Mouse (Mus musculus) neural tube, embryonic 11.5 days (tissue): ENCODE measurements around the gene Osbpl3. TPM values are rescaled to one million over a fixed set of nuclear protein-coding genes. Genes with fewer than 3 reads are reported as not detected.

Experiments used
- ATAC-seq: fragments of 200-750 bp; cut with Nextera tagmentation; 2 replicates; pipeline ENCODE4 v1.8.0; 2017; ENCODE audit warnings: moderate number of reproducible peaks, mild to moderate bottlenecking, moderate TSS enrichment, moderate library complexity; ENCODE audit not compliant: insufficient read depth, low FRiP score, low TSS enrichment
- DNase-seq: peaks from one replicate; pipeline ENCODE4 v3.0.0-alpha.2; 2015; ENCODE audit warnings: low spot score
- H3K27ac ChIP-seq: fragments of 300-500 bp; sonication (generic); 2 replicates; pipeline ENCODE4 v1.5.1; 2014; ENCODE audit warnings: low read depth, mild to moderate bottlenecking, low read length
- H3K27me3 ChIP-seq: fragments of 300-500 bp; sonication (generic); 2 replicates; pipeline ENCODE4 v1.6.1; 2014; ENCODE audit warnings: mild to moderate bottlenecking, low read length, mixed read lengths; ENCODE audit not compliant: control insufficient read depth, insufficient read depth
- H3K36me3 ChIP-seq: fragments of 300-500 bp; sonication (generic); 2 replicates; pipeline ENCODE4 v1.6.1; 2014; ENCODE audit warnings: mild to moderate bottlenecking, low read length, moderate library complexity, mixed read lengths; ENCODE audit not compliant: control insufficient read depth, insufficient read depth
- H3K4me1 ChIP-seq: fragments of 300-500 bp; sonication (generic); 2 replicates; pipeline ENCODE4 v1.6.1; 2014; ENCODE audit warnings: low read length, mixed read lengths; ENCODE audit not compliant: control insufficient read depth, insufficient read depth
- H3K4me2 ChIP-seq: fragments of 300-500 bp; sonication (generic); 2 replicates; pipeline ENCODE4 v1.6.1; 2014; ENCODE audit warnings: low read depth, mild to moderate bottlenecking, moderate library complexity
- H3K4me3 ChIP-seq: fragments of 300-500 bp; sonication (generic); 2 replicates; pipeline ENCODE4 v1.5.1; 2014; ENCODE audit warnings: low read depth, low read length
- H3K9ac ChIP-seq: fragments of 300-500 bp; sonication (generic); 2 replicates; pipeline ENCODE4 v1.6.1; 2014; ENCODE audit warnings: mild to moderate bottlenecking, low read length
- H3K9me3 ChIP-seq: fragments of 300-500 bp; sonication (generic); 2 replicates; pipeline ENCODE4 v1.6.1; 2016; ENCODE audit warnings: low read length; ENCODE audit not compliant: control insufficient read depth
- WGBS: fragments of 180-500 bp; shearing (Covaris S2); extraction: QIAGEN DNeasy Blood & Tissue Kit; methylation state at CpG from one replicate; pipeline ENCODE4 v1.1.7; 2014; 5-methylcytosine and 5-hydroxymethylcytosine counted together
- polyA plus RNA-seq: library from polyadenylated mRNA; unstranded; fragments of >200 nt; fragmentation: Nextera tagmentation; extraction: Ambion mirVana; gene quantifications from 2 replicates; pipeline ENCODE4 v1.2.1, GENCODE M21; 2014

The Osbpl3 gene
- polyA plus RNA-seq, 1 experiment from 2014 or later: 5.0 TPM

GRCm38 (mm10) chr6:50329380-50329779 is 126.6 kb downstream of the Osbpl3 start:
- WGBS: 74% methylated on average over 8 of the region's 8 CpGs
- Histone ChIP-seq H3K4me1 (no peaks in the 10 kb centered on the region), H3K27ac (no peak overlapping the region), H3K9me3 (no peaks in the 10 kb centered on the region), H3K4me2 (no peak overlapping the region), H3K36me3 (no peaks in the 10 kb centered on the region), H3K9ac (no peak overlapping the region), H3K27me3 (no peaks in the 10 kb centered on the region), H3K4me3 (no peak overlapping the region)
- ATAC-seq: no peak
- DNase-seq: no peak

GRCm38 (mm10) chr6:50328901-50329300 is 127.1 kb downstream of the Osbpl3 start:
- DNase-seq: no peak
- H3K9ac ChIP-seq: no peak overlapping the region
- no peaks in the 10 kb centered on the region for H3K9me3 ChIP-seq
- H3K4me1 ChIP-seq: no peaks in the 10 kb centered on the region
- no peak overlapping the region for H3K4me2 ChIP-seq
- H3K27ac ChIP-seq: no peak overlapping the region
- no peaks in the 10 kb centered on the region for H3K36me3 ChIP-seq
- no peaks in the 10 kb centered on the region for H3K27me3 ChIP-seq
- no peak for ATAC-seq
- H3K4me3 ChIP-seq: no peak overlapping the region
- WGBS: 24% methylated on average over 7 of the region's 7 CpGs

GRCm38 (mm10) chr6:50326192-50326591 is 129.8 kb downstream of the Osbpl3 start:
- H3K4me2 ChIP-seq: no peak overlapping the region
- 83% methylated on average over 4 of the region's 4 CpGs for WGBS
- ATAC-seq: no peak

GRCm38 (mm10) chr6:50325485-50325884 is 130.5 kb downstream of the Osbpl3 start:
- no peak overlapping the region for H3K27ac ChIP-seq
- no peak overlapping the region for H3K4me3 ChIP-seq
- WGBS: 85% methylated on average over 9 of the region's 9 CpGs

More at GRCm38 (mm10) chr6:50326192-50326591, 129.8 kb downstream of the Osbpl3 start:
- Histone ChIP-seq H3K9ac (no peak overlapping the region), H3K27ac (no peak overlapping the region), H3K36me3 (no peaks in the 10 kb centered on the region), H3K27me3 (no peaks in the 10 kb centered on the region), H3K4me1 (no peaks in the 10 kb centered on the region), H3K4me3 (no peak overlapping the region), H3K9me3 (no peaks in the 10 kb centered on the region)
- DNase-seq: no peak

GRCm38 (mm10) chr6:50322631-50323030 is 133.4 kb downstream of the Osbpl3 start:
- Histone ChIP-seq H3K27me3 (no peaks in the 10 kb centered on the region), H3K36me3 (no peaks in the 10 kb centered on the region), H3K4me1 (no peaks in the 10 kb centered on the region), H3K4me3 (no peak overlapping the region), H3K4me2 (no peak overlapping the region), H3K9ac (no peak overlapping the region), H3K27ac (no peak overlapping the region), H3K9me3 (no peaks in the 10 kb centered on the region)
- no peak for DNase-seq
- WGBS: 68% methylated on average over 9 of the region's 9 CpGs
- ATAC-seq: no peak

More at GRCm38 (mm10) chr6:50325485-50325884, 130.5 kb downstream of the Osbpl3 start:
- Histone ChIP-seq H3K4me2 (no peak overlapping the region), H3K36me3 (no peaks in the 10 kb centered on the region), H3K4me1 (no peaks in the 10 kb centered on the region), H3K9me3 (no peaks in the 10 kb centered on the region), H3K9ac (no peak overlapping the region), H3K27me3 (no peaks in the 10 kb centered on the region)
- ATAC-seq (no peak), DNase-seq (no peak)

- Histone ChIP-seq H3K4me3 (no peak overlapping the region), H3K4me2 (no peak overlapping the region), H3K9me3 (no peaks in the 10 kb centered on the region), H3K9ac (no peak overlapping the region), H3K36me3 (no peaks in the 10 kb centered on the region), H3K27ac (no peak overlapping the region), H3K4me1 (no peaks in the 10 kb centered on the region), H3K27me3 (no peaks in the 10 kb centered on the region)
- ATAC-seq: no peak
- whole genome bisulfite sequencing: 80% methylated on average over 6 of the region's 6 CpGs
- DNase-seq: no peak
Measured at GRCm38 (mm10) chr6:50321739-50322138, 134.3 kb downstream of the Osbpl3 start.

- H3K36me3 ChIP-seq: no peaks in the 10 kb centered on the region
- H3K9me3 ChIP-seq: no peaks in the 10 kb centered on the region
- DNase-seq (no peak), ATAC-seq (no peak)
- no peak overlapping the region for H3K4me3 ChIP-seq
- no peaks in the 10 kb centered on the region for H3K27me3 ChIP-seq
- H3K9ac ChIP-seq: no peak overlapping the region
- WGBS: 81% methylated on average over 7 of the region's 7 CpGs
- H3K4me1 ChIP-seq: no peaks in the 10 kb centered on the region
- H3K27ac ChIP-seq: no peak overlapping the region
- H3K4me2 ChIP-seq: no peak overlapping the region
Measured at GRCm38 (mm10) chr6:50318590-50319172, 137.3 kb downstream of the Osbpl3 start.

GRCm38 (mm10) chr6:50318150-50318549 is 137.9 kb downstream of the Osbpl3 start:
- Histone ChIP-seq H3K27me3 (no peaks in the 10 kb centered on the region), H3K9me3 (no peaks in the 10 kb centered on the region), H3K4me3 (no peak overlapping the region), H3K9ac (no peak overlapping the region), H3K36me3 (no peaks in the 10 kb centered on the region), H3K4me1 (no peaks in the 10 kb centered on the region), H3K27ac (no peak overlapping the region), H3K4me2 (no peak overlapping the region)
- ATAC-seq (no peak), DNase-seq (no peak)
- WGBS: 62% methylated on average over 2 of the region's 2 CpGs

- H3K4me2 ChIP-seq: no peak overlapping the region
- no peaks in the 10 kb centered on the region for H3K4me1 ChIP-seq
- no peak overlapping the region for H3K27ac ChIP-seq
- no peak for DNase-seq
- H3K9me3 ChIP-seq: no peaks in the 10 kb centered on the region
- 93% methylated on average over 7 of the region's 7 CpGs for WGBS
- no peak overlapping the region for H3K4me3 ChIP-seq
- H3K36me3 ChIP-seq: no peaks in the 10 kb centered on the region
- H3K27me3 ChIP-seq: no peaks in the 10 kb centered on the region
- no peak overlapping the region for H3K9ac ChIP-seq
- ATAC-seq: no peak
Measured at GRCm38 (mm10) chr6:50316795-50317505, 139.1 kb downstream of the Osbpl3 start.
